Mouse (Mus musculus): ENCODE measurements around the gene A730061H03Rik.

A730061H03Rik gene

GRCm38 (mm10) chr14:55519604-55520003, 40.6 kb downstream of the A730061H03Rik start:
- in situ Hi-C loops (cut with MboI; ENCODE audit: low pct_unique_long_range_greater_than_20kb in 1 of 2, low sequenced_read_pairs in 2 of 2, unreplicated experiment in 1 of 2) = no loop called here

GRCm38 (mm10) chr14:55518897-55519296, 41.3 kb downstream of the A730061H03Rik start:
- in situ Hi-C loops (cut with MboI; ENCODE audit: low pct_unique_long_range_greater_than_20kb in 1 of 2, low sequenced_read_pairs in 2 of 2, unreplicated experiment in 1 of 2) = no loop called here

GRCm38 (mm10) chr14:55515846-55516245, 44.4 kb downstream of the A730061H03Rik start:
- in situ Hi-C loops (cut with MboI; ENCODE audit: low pct_unique_long_range_greater_than_20kb in 1 of 2, low sequenced_read_pairs in 2 of 2, unreplicated experiment in 1 of 2) = no loop called here

- in situ Hi-C loops (cut with MboI; ENCODE audit: low pct_unique_long_range_greater_than_20kb in 1 of 2, low sequenced_read_pairs in 2 of 2, unreplicated experiment in 1 of 2) = no loop called here
Measured at GRCm38 (mm10) chr14:55513927-55514326, 46.3 kb downstream of the A730061H03Rik start.

GRCm38 (mm10) chr14:55511037-55511436, 49.2 kb downstream of the A730061H03Rik start:
- in situ Hi-C loops (cut with MboI; ENCODE audit: low pct_unique_long_range_greater_than_20kb in 1 of 2, low sequenced_read_pairs in 2 of 2, unreplicated experiment in 1 of 2) = no loop called here

- in situ Hi-C loops (cut with MboI; ENCODE audit: low pct_unique_long_range_greater_than_20kb in 1 of 2, low sequenced_read_pairs in 2 of 2, unreplicated experiment in 1 of 2) = no loop called here
Measured at GRCm38 (mm10) chr14:55510125-55510731, 50.0 kb downstream of the A730061H03Rik start, which contains the start of gene Cpne6. Gene Cpne6, plus strand, starts transcription at chr14:55510445.
